Mouse (Mus musculus) liver, adult 10 weeks (tissue): ENCODE measurements around the gene Surf6. TPM values are rescaled to one million over a fixed set of nuclear protein-coding genes. Genes with fewer than 3 reads are reported as not detected.

ENCODE experiments used
- polyA plus RNA-seq: library from polyadenylated mRNA; stranded (reverse); fragments of 350-450 nt; fragmentation: Illumina TruSeq; extraction: RNeasy Lipid Tissue Mini Kit (QIAGEN cat#74804); gene quantifications from one replicate; pipeline ENCODE4 v1.2.3, GENCODE M21; 2014; ENCODE audit warnings: low read depth, low replicate concordance

Surf6 gene
- 4.9 TPM for polyA plus RNA-seq

GRCm38 (mm10) chr2:26902467-26903220 lies at the start of gene Surf6:
Gene Surf6 (minus strand): TSS chr2:26902879.

GRCm38 (mm10) chr2:26933304-26934055 lies 30.8 kb upstream of the Surf6 start, which contains the start of the genes Surf4 and Stkld1:
Gene Surf4 (minus strand): TSS chr2:26933928.
Gene Stkld1 (plus strand): TSS chr2:26934047.

GRCm38 (mm10) chr2:26915927-26916728 lies 13.4 kb upstream of the Surf6 start, which contains the start of the genes Surf2 and Surf1:
Gene Surf2 (plus strand): TSS chr2:26916367.
Gene Surf1 (minus strand): TSS chr2:26916530.

GRCm38 (mm10) chr2:26910124-26910993 lies 7.7 kb upstream of the Surf6 start, which contains the start of the genes Med22 and Rpl7a:
Gene Med22 (minus strand): TSS chr2:26910677.
Gene Rpl7a (plus strand): TSS chr2:26910764.

GRCm38 (mm10) chr2:26864879-26865278 lies 37.8 kb downstream of the Surf6 start, which contains the start of gene Abo:
Gene Abo (minus strand): TSS chr2:26864979.

Other genes starting within 250 kb of the Surf6 start
- not detected for gene Lcn4, start 231.6 kb downstream of the Surf6 start, polyA plus RNA-seq
- gene Abo, start 37.9 kb downstream of the Surf6 start, polyA plus RNA-seq, result not detected
- gene Med22, start 7.8 kb upstream of the Surf6 start, polyA plus RNA-seq, result 5.5 TPM
- gene Rpl7a, start 7.9 kb upstream of the Surf6 start, polyA plus RNA-seq, result 61.9 TPM
- 8.2 TPM for gene Surf2, start 13.5 kb upstream of the Surf6 start, polyA plus RNA-seq
- gene Surf1, start 13.7 kb upstream of the Surf6 start, polyA plus RNA-seq, result 36.3 TPM
- gene Surf4, start 31.0 kb upstream of the Surf6 start, polyA plus RNA-seq, result 78.7 TPM
- gene Stkld1, start 31.2 kb upstream of the Surf6 start, polyA plus RNA-seq, result not detected
- gene Rexo4, start 61.5 kb upstream of the Surf6 start, polyA plus RNA-seq, result 21.3 TPM
- 0.37 TPM for gene Adamts13, start 70.5 kb upstream of the Surf6 start, polyA plus RNA-seq
- gene Cacfd1, start 107.0 kb upstream of the Surf6 start, polyA plus RNA-seq, result 10.9 TPM
- gene Slc2a6, start 125.1 kb upstream of the Surf6 start, polyA plus RNA-seq, result not detected
- not detected for gene Mymk, start 169.3 kb upstream of the Surf6 start, polyA plus RNA-seq
- gene Adamtsl2, start 176.5 kb upstream of the Surf6 start, polyA plus RNA-seq, result 0.19 TPM
- gene Fam163b, start 239.6 kb upstream of the Surf6 start, polyA plus RNA-seq, result not detected